Mouse (Mus musculus): ENCODE measurements around the gene Rbm24.

- no peak for TF ChIP-seq ZC3H11A (IDR thresholded peaks at IDR 0.05; ENCODE audit: borderline replicate concordance, low read depth, low read length)
- no peak for TF ChIP-seq CHD2 (IDR thresholded peaks at IDR 0.05; ENCODE audit: low read depth, low read length)
- no peak for TF ChIP-seq ZNF384 (IDR thresholded peaks at IDR 0.05; ENCODE audit: low read depth, low read length)
- TF ChIP-seq MAFK (IDR thresholded peaks at IDR 0.05; ENCODE audit: insufficient read depth, low read depth, low read length), result no peak
Observed at GRCm38 (mm10) chr13:46417594-46417993, 640 bp upstream of the Rbm24 start.

All from ES-E14 (cell line).